Mouse (Mus musculus) brown adipose tissue, adult 24 weeks (tissue): ENCODE measurements around the gene Gm21541. TPM values are rescaled to one million over a fixed set of nuclear protein-coding genes. Genes with fewer than 3 reads are reported as not detected.
"Not testable (repeated sequence)": the region's sequence is repeated elsewhere in the genome, so short reads cannot be mapped to it uniquely, and the experiment has no call there.

Source experiments
- H3K27ac ChIP-seq: fragments of 200-500 bp; replicated peaks from 2 replicates; pipeline ENCODE4 v1.5.1; 2012; ENCODE audit warnings: low read depth, mild to moderate bottlenecking, low read length
- H3K4me1 ChIP-seq: fragments of 200-500 bp; 2 replicates; pipeline ENCODE4 v1.6.1; 2012; ENCODE audit warnings: low read length, mixed read lengths; ENCODE audit not compliant: control insufficient read depth, insufficient read depth, insufficient read length
- H3K4me3 ChIP-seq: fragments of 200-500 bp; 2 replicates; pipeline ENCODE4 v1.5.1; 2012; ENCODE audit warnings: low read depth, mild to moderate bottlenecking, low read length, moderate library complexity; ENCODE audit not compliant: insufficient read depth
- polyA plus RNA-seq: library from polyadenylated mRNA; stranded (reverse); fragments of >200 nt; gene quantifications from 2 replicates; pipeline ENCODE4 v1.2.4, GENCODE M21; 2012; ENCODE audit not compliant: missing spikeins, insufficient read depth, insufficient read length

The Gm21541 gene
- polyA plus RNA-seq: not detected in 2 replicates

GRCm38 (mm10) chr4:41903310-41903709, at the start of gene Gm21541:
Gene Gm21541 (plus strand): TSS chr4:41903610.
- H3K27ac ChIP-seq, H3K4me3 ChIP-seq: not testable (repeated sequence)

GRCm38 (mm10) chr4:41941272-41941671, 37.9 kb downstream of the Gm21541 start, which contains the start of gene Gm20878:
Gene Gm20878 (plus strand): TSS chr4:41941572.
- not testable (repeated sequence) for H3K4me3 ChIP-seq, H3K4me1 ChIP-seq, H3K27ac ChIP-seq

More at GRCm38 (mm10) chr4:41903310-41903709, at the start of gene Gm21541:
- not testable (repeated sequence) for H3K4me1 ChIP-seq

Other genes with a start within 250 kb of the Gm21541 start
- gene Cntfr, start 206.5 kb upstream of the Gm21541 start, polyA plus RNA-seq: 5.5 and 8.4 TPM in 2 replicates
- 53.3 and 56.1 TPM in 2 replicates for gene Il11ra1, start 203.6 kb upstream of the Gm21541 start, polyA plus RNA-seq
- gene Rpp25l, start 190.1 kb upstream of the Gm21541 start, polyA plus RNA-seq: 9.0 and 13.5 TPM in 2 replicates
- 111 and 118 TPM in 2 replicates for gene Dctn3, start 180.4 kb upstream of the Gm21541 start, polyA plus RNA-seq
- gene Arid3c, start 172.5 kb upstream of the Gm21541 start, polyA plus RNA-seq: not detected in 2 replicates
- gene Galt, start 148.4 kb upstream of the Gm21541 start, polyA plus RNA-seq: 30.4 and 38.3 TPM in 2 replicates
- gene Sigmar1, start 147.5 kb upstream of the Gm21541 start, polyA plus RNA-seq: 44.1 and 48.4 TPM in 2 replicates
- gene Ccl27a, start 129.4 kb upstream of the Gm21541 start, polyA plus RNA-seq: 39.4 and 50.0 TPM in 2 replicates
- gene Gm20878, start 38.0 kb downstream of the Gm21541 start, polyA plus RNA-seq: 1.4 TPM in 1 of 2 replicates, not detected in the other
- not detected in 2 replicates for gene Fam205a4, start 62.4 kb downstream of the Gm21541 start, polyA plus RNA-seq
- gene Gm21093, start 131.1 kb downstream of the Gm21541 start, polyA plus RNA-seq: not detected in 2 replicates
- gene Gm3893, start 187.6 kb downstream of the Gm21541 start, polyA plus RNA-seq: not detected in 2 replicates
- gene Gm13304, start 211.2 kb downstream of the Gm21541 start, polyA plus RNA-seq: not detected in 2 replicates
- not detected in 2 replicates for gene Gm13306, start 249.8 kb downstream of the Gm21541 start, polyA plus RNA-seq